Mouse (Mus musculus) layer of hippocampus, adult 6 months (tissue): ENCODE data around the gene Olfr816. TPM values are rescaled to one million over a fixed set of nuclear protein-coding genes. Genes with fewer than 3 reads are reported as not detected.

Source experiments
- long read RNA-seq, 2 experiments: library from polyadenylated mRNA; unstranded; transcript quantifications; one replicate each; pipeline ENCODE4 v2.0.0; 2019 to 2020
- polyA plus RNA-seq: library from polyadenylated mRNA; unstranded; fragments of <200 nt; fragmentation: Nextera tagmentation; gene quantifications from 2 replicates; pipeline ENCODE4 v1.2.3, GENCODE M21; 2021

Gene Olfr816
- not detected in 2 replicates for polyA plus RNA-seq
- long read RNA-seq, experiment 1: 0 reads
- long read RNA-seq, experiment 2: 0 reads

DNA sequence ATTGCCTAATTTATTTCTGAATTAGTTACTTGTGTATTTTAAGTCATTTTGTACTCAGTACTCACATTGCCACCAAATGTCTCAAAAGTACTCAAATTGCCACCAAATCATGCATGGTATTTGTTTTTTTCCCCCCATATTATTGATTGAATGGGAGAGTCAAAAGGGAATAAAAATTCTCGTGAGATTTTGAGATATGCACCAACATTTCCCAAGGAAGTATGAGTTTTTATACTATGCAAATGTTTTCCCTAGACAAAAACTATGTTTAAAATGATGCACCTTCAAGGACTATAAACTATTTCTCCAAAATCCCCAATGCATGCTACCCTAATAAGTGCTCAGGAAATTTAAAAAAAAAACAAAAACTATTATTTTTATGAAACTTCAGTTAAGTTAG lies at the start of gene Olfr816:
TSS of gene Olfr816 (minus strand) at position 101 of the 400 bp plus-strand sequence.

DNA sequence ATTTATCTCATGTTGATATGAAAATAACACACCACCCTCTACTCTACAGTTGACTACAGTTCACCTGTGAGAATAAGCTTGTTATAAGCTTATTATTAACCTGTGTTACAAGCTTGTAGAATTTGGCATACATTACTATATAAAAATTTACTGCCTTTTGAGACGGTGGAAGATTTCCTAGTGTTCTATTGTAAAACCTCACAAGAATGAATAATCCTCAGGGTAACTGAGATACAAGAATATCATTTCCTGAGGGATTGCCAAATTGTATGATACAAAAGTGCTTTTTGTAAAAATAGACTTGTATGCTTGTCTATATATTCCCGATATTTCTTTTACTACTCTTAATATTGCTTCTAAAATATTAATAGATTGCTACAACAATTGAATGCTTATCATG lies 33.6 kb upstream of the Olfr816 start, which contains the start of gene Olfr818:
TSS of gene Olfr818 (minus strand) at position 101 of the 400 bp plus-strand sequence.

DNA sequence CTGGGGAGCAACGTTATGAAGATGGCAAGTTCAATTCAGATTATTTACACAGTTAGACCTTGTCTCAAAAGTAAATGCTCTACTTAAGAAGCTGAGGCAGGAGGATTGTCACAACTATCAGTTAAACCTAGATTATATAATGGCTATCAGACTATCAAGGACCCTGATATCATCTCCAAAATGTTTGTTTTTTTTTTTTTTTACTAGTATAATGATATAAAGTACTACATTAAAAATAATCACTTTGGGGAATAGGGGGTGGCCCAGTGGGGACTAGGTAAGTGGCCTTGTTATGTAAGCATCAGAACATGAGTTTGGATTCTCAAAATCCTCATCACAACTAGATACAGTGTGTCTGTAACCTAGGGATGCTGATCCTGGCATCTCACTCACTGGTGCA lies 9.6 kb downstream of the Olfr816 start, which contains the start of gene Olfr815:
TSS of gene Olfr815 (minus strand) at position 101 of the 400 bp plus-strand sequence.

DNA sequence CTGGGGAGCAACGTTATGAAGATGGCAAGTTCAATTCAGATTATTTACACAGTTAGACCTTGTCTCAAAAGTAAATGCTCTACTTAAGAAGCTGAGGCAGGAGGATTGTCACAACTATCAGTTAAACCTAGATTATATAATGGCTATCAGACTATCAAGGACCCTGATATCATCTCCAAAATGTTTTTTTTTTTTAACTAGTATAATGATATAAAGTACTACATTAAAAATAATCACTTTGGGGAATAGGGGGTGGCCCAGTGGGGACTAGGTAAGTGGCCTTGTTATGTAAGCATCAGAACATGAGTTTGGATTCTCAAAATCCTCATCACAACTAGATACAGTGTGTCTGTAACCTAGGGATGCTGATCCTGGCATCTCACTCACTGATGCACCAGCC lies 35.6 kb downstream of the Olfr816 start, which contains the start of gene Olfr814:
TSS of gene Olfr814 (minus strand) at position 101 of the 400 bp plus-strand sequence.

Other genes starting within 250 kb of the Olfr816 start
- gene Olfr801, start 241.7 kb downstream of the Olfr816 start, polyA plus RNA-seq: not detected in 2 replicates
- 0.03 TPM in 1 of 2 replicates, not detected in the other for gene Olfr802, start 227.4 kb downstream of the Olfr816 start, polyA plus RNA-seq
- gene Olfr803, start 221.3 kb downstream of the Olfr816 start, polyA plus RNA-seq: not detected in 2 replicates
- gene Olfr804, start 212.4 kb downstream of the Olfr816 start, polyA plus RNA-seq: not detected in 2 replicates
- not detected in 2 replicates for gene Olfr805, start 186.2 kb downstream of the Olfr816 start, polyA plus RNA-seq
- not detected in 2 replicates for gene Olfr806, start 173.7 kb downstream of the Olfr816 start, polyA plus RNA-seq
- not detected in 2 replicates for gene Olfr807, start 157.8 kb downstream of the Olfr816 start, polyA plus RNA-seq
- not detected in 2 replicates for gene Olfr808, start 150.1 kb downstream of the Olfr816 start, polyA plus RNA-seq
- gene Olfr809, start 141.0 kb downstream of the Olfr816 start, polyA plus RNA-seq: not detected in 2 replicates
- not detected in 2 replicates for gene Olfr810, start 120.7 kb downstream of the Olfr816 start, polyA plus RNA-seq
- not detected in 2 replicates for gene Olfr811, start 111.2 kb downstream of the Olfr816 start, polyA plus RNA-seq
- not detected in 2 replicates for gene Olfr812, start 69.5 kb downstream of the Olfr816 start, polyA plus RNA-seq
- not detected in 2 replicates for gene Olfr813, start 60.2 kb downstream of the Olfr816 start, polyA plus RNA-seq
- gene Olfr814, start 35.7 kb downstream of the Olfr816 start, polyA plus RNA-seq: not detected in 2 replicates
- gene Olfr815, start 9.7 kb downstream of the Olfr816 start, polyA plus RNA-seq: not detected in 2 replicates
- gene Olfr818, start 33.5 kb upstream of the Olfr816 start, polyA plus RNA-seq: not detected in 2 replicates
- gene Olfr819, start 51.7 kb upstream of the Olfr816 start, polyA plus RNA-seq: not detected in 2 replicates
- not detected in 2 replicates for gene Olfr247, start 60.5 kb upstream of the Olfr816 start, polyA plus RNA-seq
- not detected in 2 replicates for gene Gm10310, start 69.5 kb upstream of the Olfr816 start, polyA plus RNA-seq
- not detected in 2 replicates for gene Olfr820, start 97.0 kb upstream of the Olfr816 start, polyA plus RNA-seq
- not detected in 2 replicates for gene Olfr821, start 114.8 kb upstream of the Olfr816 start, polyA plus RNA-seq
- gene Olfr822, start 155.6 kb upstream of the Olfr816 start, polyA plus RNA-seq: not detected in 2 replicates
- not detected in 2 replicates for gene Olfr823, start 199.8 kb upstream of the Olfr816 start, polyA plus RNA-seq
- gene Olfr824, start 214.4 kb upstream of the Olfr816 start, polyA plus RNA-seq: not detected in 2 replicates